Comparison of ENCODE assay signal across 8 mouse cellular contexts in the genomic region with DNA sequence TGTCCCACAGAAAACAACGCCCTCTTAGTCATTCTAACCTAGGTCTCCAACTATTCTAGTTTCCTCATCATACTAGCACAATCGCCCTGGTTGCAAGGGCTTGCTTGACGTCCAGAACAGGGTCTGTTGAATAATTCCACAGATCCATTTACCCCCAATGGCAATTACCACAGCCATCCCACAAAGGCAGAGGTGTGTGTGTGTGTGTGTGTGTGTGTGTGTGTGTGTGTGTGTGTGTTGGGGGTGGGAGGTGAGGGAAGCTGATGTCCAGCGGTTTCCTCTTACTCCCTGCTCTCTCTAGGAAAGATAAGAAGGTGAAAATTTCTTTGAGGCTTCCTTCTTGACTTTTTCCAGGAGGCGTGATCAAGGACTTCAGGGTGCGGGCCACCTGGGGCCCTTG. TPM values are rescaled to one million over a fixed set of nuclear protein-coding genes. Genes with fewer than 3 reads are reported as not detected.
A peak's percentile ranks its signal among the peaks of the same experiment; 100 is the strongest.
DNase-seq lines count a peak whose midpoint lies in the region; ATAC-seq and TF ChIP-seq lines count a peak whose summit lies in the region.

No protein-coding gene starts in this region.

- no peak for DNase-seq in heart, embryonic 10.5 days (ENCODE audit: low spot score)
- no peak for DNase-seq in heart, adult 9 months (ENCODE audit: low spot score in 2 of 2)
- no peak for DNase-seq in liver, embryonic 14.5 days (ENCODE audit: low read depth in 3 of 3, low spot score in 3 of 3)
- no peak for DNase-seq in embryo, embryonic 9.5 days (ENCODE audit: extremely low spot score)
- no peak for DNase-seq in right cerebral cortex, postnatal 25 days

- no peak for ATAC-seq in heart, embryonic 15.5 days (replicated peaks; ENCODE audit: insufficient number of reproducible peaks, insufficient read depth, low FRiP score, low read depth)
- no peak for ATAC-seq in liver, embryonic 14.5 days (ENCODE audit: insufficient read depth)
- no peak for ATAC-seq in erythroid progenitor cell, adult 5-6 weeks (replicated peaks; ENCODE audit: low FRiP score, poor library complexity, severe bottlenecking)

- H3K27me3 ChIP-seq in heart, embryonic 10.5 days (ENCODE audit: insufficient read depth, poor library complexity, severe bottlenecking), result peaks cover 26% of the 10 kb centered on the region
- H3K27me3 ChIP-seq in C2C12 (ENCODE audit: control insufficient read depth, insufficient read depth, insufficient read length), result no peaks in the 10 kb centered on the region
- H3K27me3 ChIP-seq in heart, embryonic 15.5 days, result no peaks in the 10 kb centered on the region
- H3K27me3 ChIP-seq in liver, embryonic 14.5 days (ENCODE audit: control insufficient read depth, insufficient read depth, low read length), result peaks cover 30% of the 10 kb centered on the region

- peak overlapping the region; percentile 81; the same call in 1 of the 2 replicates for H3K9ac ChIP-seq in heart, embryonic 15.5 days
- H3K9ac ChIP-seq in liver, embryonic 14.5 days (replicated peaks), result no peak overlapping the region

- TF ChIP-seq EP300 in liver, embryonic 14.5 days (IDR thresholded peaks at IDR 0.05; ENCODE audit: low read depth), result no peak

- peaks cover 46% of the 10 kb centered on the region for H3K79me2 ChIP-seq in C2C12 (ENCODE audit: control insufficient read depth, insufficient read depth)

- peaks cover 40% of the 10 kb centered on the region for H3K79me3 ChIP-seq in C2C12 (ENCODE audit: low read depth)

- peak overlapping the region; percentile 90 for H3K27ac ChIP-seq in heart, embryonic 10.5 days
- peak overlapping the region; percentile 89 for H3K27ac ChIP-seq in heart, embryonic 15.5 days
- H3K27ac ChIP-seq in liver, embryonic 14.5 days, result no peak overlapping the region

- peak overlapping the region; percentile 86 for H3K4me2 ChIP-seq in heart, embryonic 15.5 days
- peak overlapping the region; percentile 72 for H3K4me2 ChIP-seq in liver, embryonic 14.5 days (ENCODE audit: low read depth)

- H3ac ChIP-seq in C2C12 (ENCODE audit: control insufficient read depth, insufficient read length, low read depth), result no peak overlapping the region

- peak overlapping the region; percentile 83 for H3K4me3 ChIP-seq in heart, embryonic 10.5 days
- H3K4me3 ChIP-seq in C2C12 (ENCODE audit: insufficient read depth, poor library complexity, severe bottlenecking), result peak overlapping the region; percentile 85
- peak overlapping the region; percentile 69 for H3K4me3 ChIP-seq in heart, embryonic 15.5 days
- peak overlapping the region in 1 of 2 experiments; percentile 46; a peak in 1 of 4 replicates for H3K4me3 ChIP-seq in liver, embryonic 14.5 days (ENCODE audit: insufficient read depth in 1 of 2, low read depth in 2 of 2, low read length in 2 of 2)

- no peak for TF ChIP-seq CTCF in C2C12 (IDR thresholded peaks at IDR 0.05; ENCODE audit: control insufficient read depth, insufficient read depth, insufficient read length)
- TF ChIP-seq CTCF in liver, embryonic 14.5 days (IDR thresholded peaks at IDR 0.05; ENCODE audit: low read depth), result no peak

- no peaks in the 10 kb centered on the region for H3K9me3 ChIP-seq in heart, embryonic 10.5 days
- no peaks in the 10 kb centered on the region for H3K9me3 ChIP-seq in heart, embryonic 15.5 days (replicated peaks)
- H3K9me3 ChIP-seq in liver, embryonic 14.5 days (ENCODE audit: control insufficient read depth, low read length), result no peaks in the 10 kb centered on the region

- 26% methylated on average over 6 of the region's 6 CpGs for WGBS in heart, embryonic 10.5 days
- WGBS in heart, embryonic 15.5 days, result 45% methylated on average over 6 of the region's 6 CpGs
- WGBS in liver, embryonic 14.5 days (ENCODE audit: insufficient replicate concordance), result 35% methylated on average over 6 of the region's 6 CpGs

- no peaks in the 10 kb centered on the region for H3K36me3 ChIP-seq in heart, embryonic 10.5 days
- H3K36me3 ChIP-seq in C2C12 (ENCODE audit: control insufficient read depth, insufficient read depth), result peaks cover 11% of the 10 kb centered on the region
- no peaks in the 10 kb centered on the region for H3K36me3 ChIP-seq in heart, embryonic 15.5 days
- no peaks in the 10 kb centered on the region for H3K36me3 ChIP-seq in liver, embryonic 14.5 days (replicated peaks; ENCODE audit: control insufficient read depth, insufficient read depth, low read depth)

- H3K4me1 ChIP-seq in heart, embryonic 10.5 days, result peaks cover 45% of the 10 kb centered on the region
- peaks cover 41% of the 10 kb centered on the region for H3K4me1 ChIP-seq in heart, embryonic 15.5 days (replicated peaks)
- peaks cover 0 to 3% of the 10 kb centered on the region in 2 experiments; a peak in 1 of 4 replicates for H3K4me1 ChIP-seq in liver, embryonic 14.5 days (replicated peaks; ENCODE audit: control insufficient read depth in 2 of 2, insufficient read depth in 2 of 2, low read length in 1 of 2)

TF ChIP-seq in C2C12, 6 proteins besides CTCF, POLR2A, EP300 and RAD21:
- TF ChIP-seq USF1 (IDR thresholded peaks at IDR 0.05; ENCODE audit: low read depth), result no peak
- TF ChIP-seq MYOG (IDR thresholded peaks at IDR 0.05; ENCODE audit: control insufficient read depth, extremely low read depth, insufficient read length), result no peak
- TF ChIP-seq MAX (IDR thresholded peaks at IDR 0.05), result no peak
- TF ChIP-seq FOSL1 (IDR thresholded peaks at IDR 0.05; ENCODE audit: insufficient read depth, low read length, poor library complexity, severe bottlenecking), result no peak
- no peak for TF ChIP-seq CEBPB (IDR thresholded peaks at IDR 0.05; ENCODE audit: low read depth)
- no peak for TF ChIP-seq MYOD1 (IDR thresholded peaks at IDR 0.05; ENCODE audit: control insufficient read depth, insufficient read length, low read depth)

RNA-seq across cellular contexts. Expression of gene Timp3, which starts 0.4 kb away (rescaled TPM):
- polyA plus RNA-seq in heart, embryonic 10.5 days (2016; fragmentation: Nextera tagmentation; extraction: Ambion mirVana), result 44.7 and 47.2 TPM in 2 replicates
- polyA plus RNA-seq in C2C12 (2012; fragmentation: generic; extraction: Trizol), result 57.7 TPM
- polyA plus RNA-seq in heart, embryonic 15.5 days (2015; fragmentation: Nextera tagmentation; extraction: Ambion mirVana), result 78.8 and 81.2 TPM in 2 replicates
- 2.7 and 3.2 TPM in 2 replicates for polyA plus RNA-seq in liver, embryonic 14.5 days (2012; rRNA removed)
- polyA plus RNA-seq in liver, embryonic 14.5 days (2014; fragmentation: Nextera tagmentation; extraction: Ambion mirVana), result 3.8 and 4.8 TPM in 2 replicates
- 0.72 TPM in 1 of 2 replicates, not detected in the other for total RNA-seq in erythroid progenitor cell, adult 5-6 weeks (2015; ENCODE audit: low replicate concordance)
- 0.64 TPM in 1 of 2 replicates, not detected in the other for total RNA-seq in erythroid progenitor cell, adult 5-6 weeks (2017; ENCODE audit: low replicate concordance)
